Mouse (Mus musculus) monocyte, adult 2 months (primary cell): Measurements from ENCODE around the gene Hist1h2ad.
A peak's percentile ranks its signal among the peaks of the same experiment; 100 is the strongest.
"Not testable (repeated sequence)": the region's sequence is repeated elsewhere in the genome, so short reads cannot be mapped to it uniquely, and the experiment has no call there.

Experiments used
- DNase-seq, 2 experiments: peaks; one replicate each; pipeline ENCODE4 v3.0.0; 2022; ENCODE audit warnings: low spot score in 2 of 2, low read depth in 1 of 2

The Hist1h2ad gene

GRCm38 (mm10) chr13:23573898-23574524, at the start of gene Hist1h2ad, which contains the start of gene Hist1h2bf:
Gene Hist1h2ad, plus strand, starts transcription at chr13:23574381.
Gene Hist1h2bf, minus strand, starts transcription at chr13:23574196.
- DNase-seq: peak; percentile 82 to 87

- peak in 1 of 2 experiments; percentile 64 for DNase-seq
These were observed 49.5 kb upstream of the Hist1h2ad start for GRCm38 (mm10) chr13:23524654-23525053.

DNA sequence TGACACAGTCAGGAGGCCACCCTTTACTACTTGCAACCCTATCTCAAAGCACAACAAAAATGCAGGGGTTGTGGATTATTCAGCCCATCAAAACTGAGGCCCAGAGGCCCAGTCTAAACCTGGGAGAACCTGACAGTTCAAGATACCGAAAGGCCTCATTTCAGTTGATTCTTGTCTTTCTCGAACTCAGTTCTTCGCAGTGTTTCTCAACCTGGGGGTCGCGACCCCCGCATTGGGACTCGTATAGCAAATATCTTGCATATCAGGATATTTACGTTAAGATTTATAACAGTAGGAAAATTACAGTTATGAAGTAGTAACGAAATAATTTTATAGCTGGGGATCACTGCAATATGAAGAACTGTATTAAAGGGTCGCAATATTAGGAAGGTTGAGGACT, 48.3 kb upstream of the Hist1h2ad start:
- no peak for DNase-seq

- peak; percentile 76 to 80 for DNase-seq
These were observed 47.9 kb upstream of the Hist1h2ad start for GRCm38 (mm10) chr13:23526312-23526711.

DNA sequence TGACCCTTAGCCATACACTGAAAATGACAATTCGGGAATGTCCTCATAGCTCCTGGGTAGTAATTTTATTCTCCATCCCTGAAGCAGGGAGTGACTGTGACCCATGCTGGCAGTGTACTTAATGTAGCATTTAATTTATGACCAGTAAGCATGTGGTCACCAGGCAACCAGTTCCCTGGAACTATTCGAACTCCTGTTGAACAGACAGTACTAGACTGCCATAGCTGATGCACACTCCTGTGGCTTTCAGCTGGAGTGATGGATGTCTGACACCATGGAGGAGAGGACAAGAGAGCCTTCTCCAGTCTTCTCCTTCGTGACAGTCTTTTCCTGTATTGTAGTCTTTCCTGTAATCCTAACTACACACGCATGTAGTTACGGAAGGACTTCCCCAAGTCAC, 45.2 kb upstream of the Hist1h2ad start:
- no peak for DNase-seq

GRCm38 (mm10) chr13:23529480-23530165, 44.6 kb upstream of the Hist1h2ad start:
- no peak for DNase-seq

GRCm38 (mm10) chr13:23530181-23530900, 43.8 kb upstream of the Hist1h2ad start:
- DNase-seq: peak; percentile 59 to 68

DNA sequence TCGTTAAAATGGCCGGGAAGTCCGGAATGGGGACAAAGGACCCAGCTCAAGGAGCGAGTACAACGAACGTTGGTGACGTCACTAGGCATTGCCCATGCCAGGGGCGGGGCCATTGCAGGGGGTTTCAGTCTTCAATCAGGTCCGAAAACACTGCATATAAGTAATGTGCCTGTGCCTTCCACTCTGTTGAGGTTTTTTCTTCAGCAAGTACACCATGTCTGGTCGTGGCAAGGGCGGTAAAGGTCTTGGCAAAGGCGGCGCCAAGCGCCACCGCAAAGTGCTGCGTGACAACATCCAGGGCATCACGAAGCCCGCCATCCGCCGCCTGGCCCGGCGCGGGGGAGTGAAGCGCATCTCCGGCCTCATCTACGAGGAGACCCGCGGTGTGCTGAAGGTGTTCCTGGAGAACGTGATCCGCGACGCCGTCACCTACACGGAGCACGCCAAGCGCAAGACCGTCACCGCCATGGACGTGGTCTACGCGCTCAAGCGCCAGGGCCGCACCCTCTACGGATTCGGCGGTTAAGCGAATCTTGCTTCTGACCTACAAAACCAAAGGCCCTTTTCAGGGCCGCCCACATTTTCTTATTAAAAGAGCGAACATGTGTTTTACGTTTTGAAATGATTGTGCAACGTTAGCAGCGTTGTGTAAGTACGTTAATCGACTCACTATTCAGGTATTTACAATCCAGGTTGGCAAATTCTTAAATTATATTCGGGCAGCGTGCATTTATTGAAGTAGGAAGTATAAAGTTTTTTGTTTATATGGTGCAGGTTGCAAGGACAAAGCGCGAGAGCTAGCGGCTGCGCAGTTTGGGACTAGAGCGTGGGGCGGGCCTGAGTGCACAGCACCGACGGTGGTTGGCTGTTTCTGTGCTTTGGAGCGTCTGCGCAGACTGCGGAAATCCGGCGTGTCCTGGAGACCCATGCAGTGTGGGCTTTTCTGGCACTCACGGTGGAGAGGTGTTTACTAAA, 43.0 kb upstream of the Hist1h2ad start, which contains the start of gene Hist1h4h:
Gene Hist1h4h, plus strand, starts transcription at position 150 of the 975 bp plus-strand sequence.
- peak; percentile 92 to 94 for DNase-seq

- no peak for DNase-seq
These were observed 41.7 kb upstream of the Hist1h2ad start for GRCm38 (mm10) chr13:23532262-23533075.

GRCm38 (mm10) chr13:23533560-23534367, 40.4 kb upstream of the Hist1h2ad start, which contains the start of gene Hist1h2af:
Gene Hist1h2af, plus strand, starts transcription at chr13:23533906.
- not testable (repeated sequence) for DNase-seq

DNA sequence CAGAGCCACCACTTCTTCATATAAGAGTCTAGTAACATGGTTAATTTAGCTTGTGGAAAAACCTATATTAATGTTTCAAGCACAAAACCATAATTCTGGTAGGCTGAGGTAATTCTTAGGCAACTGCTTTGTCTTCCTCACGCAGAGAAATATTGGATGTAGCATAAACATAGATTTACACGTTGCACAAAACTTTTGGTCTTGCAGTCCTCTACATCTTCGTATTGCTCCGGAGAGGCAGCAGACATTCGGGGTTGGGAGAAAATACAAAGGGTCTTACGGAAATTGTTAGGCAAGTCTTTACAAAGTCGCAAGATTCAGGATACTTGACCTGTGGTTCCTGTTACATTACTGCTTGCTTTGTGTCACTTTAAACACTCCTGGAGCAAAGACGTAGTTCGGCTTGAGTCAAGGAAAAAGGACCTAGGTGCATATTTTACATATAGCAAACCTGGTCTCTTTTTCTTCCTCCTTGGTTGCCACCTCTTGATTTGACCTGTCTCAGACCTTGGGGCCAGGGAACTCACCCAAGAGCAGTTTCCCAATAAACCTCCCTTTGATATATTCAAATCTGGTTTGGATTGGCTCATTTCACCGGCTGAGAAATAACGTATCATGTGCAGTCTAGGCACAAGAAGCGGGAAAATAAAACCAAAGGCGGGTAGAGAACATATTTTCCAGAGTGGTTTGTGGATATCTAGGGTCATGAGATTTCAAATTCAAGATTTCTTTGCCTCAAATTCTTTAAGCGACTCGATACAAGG, 39.6 kb upstream of the Hist1h2ad start:
- no peak for DNase-seq

- DNase-seq: peak; percentile 69 to 74
These were observed 38.8 kb upstream of the Hist1h2ad start, which contains the start of gene Hist1h3g for GRCm38 (mm10) chr13:23535137-23536075. Gene Hist1h3g, plus strand, starts transcription at chr13:23535422.

- no peak for DNase-seq
These were observed 37.9 kb upstream of the Hist1h2ad start for GRCm38 (mm10) chr13:23536076-23536822.

DNA sequence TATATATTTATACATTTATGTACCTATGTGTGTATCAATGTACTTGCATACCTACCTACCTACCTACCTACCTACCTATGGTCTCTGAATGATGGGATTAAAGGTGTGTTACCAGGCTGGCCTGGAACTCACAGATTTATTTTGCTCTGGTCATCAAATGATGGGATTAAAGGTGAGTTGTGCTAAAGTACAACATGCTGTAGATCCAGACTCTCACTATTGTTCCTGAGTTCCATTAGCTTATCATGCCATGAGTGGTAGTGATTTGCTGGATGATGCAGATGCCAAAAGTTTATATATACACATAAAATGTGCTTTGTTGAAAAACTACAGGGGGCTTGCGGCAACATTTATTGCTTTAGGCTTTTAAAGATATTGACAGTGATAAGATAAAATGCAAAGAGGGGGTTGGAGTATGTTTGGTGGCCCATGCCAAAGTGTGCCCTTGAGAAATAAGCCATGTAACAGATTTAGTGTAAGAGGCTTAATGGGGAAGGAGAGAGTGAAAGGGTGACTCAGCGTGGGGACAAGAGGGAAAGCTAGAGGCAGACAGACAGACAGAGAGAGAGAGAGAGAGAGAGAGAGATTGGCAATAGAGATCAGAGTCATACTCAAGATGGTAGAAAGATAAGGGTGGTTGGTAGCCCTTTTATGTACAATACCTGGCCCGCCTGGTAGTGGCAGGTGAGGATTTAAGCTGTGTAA, 37.0 kb upstream of the Hist1h2ad start:
- DNase-seq: no peak

DNA sequence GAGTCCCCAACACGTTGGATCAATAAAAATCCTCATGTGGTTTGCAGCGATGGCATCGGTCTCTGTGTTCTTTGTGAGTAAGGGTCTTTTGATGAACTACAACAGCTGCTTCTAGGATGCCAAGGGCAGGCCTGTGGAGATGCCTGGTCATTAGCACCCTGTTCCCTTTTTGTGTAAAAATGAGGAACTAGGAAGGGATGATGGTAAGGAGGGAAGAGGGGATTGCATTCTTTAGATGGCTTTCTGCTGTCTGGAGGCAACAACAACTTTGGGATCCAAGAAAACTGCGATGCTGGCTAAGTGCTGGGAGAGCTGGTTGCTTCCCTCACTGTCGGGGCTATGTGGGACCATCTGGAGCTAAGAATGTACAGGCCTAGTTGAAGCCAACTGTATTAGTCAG, 35.9 kb upstream of the Hist1h2ad start:
- DNase-seq: no peak

DNA sequence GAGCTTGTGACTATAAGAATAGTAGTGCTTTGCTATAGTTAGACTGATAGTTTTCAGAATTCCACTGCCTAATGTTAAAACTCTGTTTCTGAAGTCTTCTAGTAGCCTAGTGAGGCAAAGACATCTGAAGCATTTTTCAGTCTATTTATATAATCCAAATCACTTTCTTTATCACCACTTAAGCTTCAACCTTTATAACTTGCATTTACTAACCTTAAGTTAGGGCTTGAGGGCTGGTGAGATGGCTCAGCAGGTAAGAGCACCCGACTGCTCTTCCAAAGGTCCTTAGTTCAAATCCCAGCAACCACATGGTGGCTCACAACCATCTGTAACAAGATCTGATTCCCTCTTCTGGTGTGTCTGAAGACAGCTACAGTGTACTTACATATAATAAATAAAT, 34.4 kb upstream of the Hist1h2ad start:
- not testable (repeated sequence) for DNase-seq
